ENCODE assay signal across 20 mouse cellular contexts in genomic region chr3:67485233-67485632, GRCm38 (mm10). TPM values are rescaled to one million over a fixed set of nuclear protein-coding genes. Genes with fewer than 3 reads are reported as not detected.
DNase-seq lines count a peak whose midpoint lies in the region; ATAC-seq and TF ChIP-seq lines count a peak whose summit lies in the region.
"Had no signal": no experiment of that assay in that cellular context is flagged by ENCODE, and none has a peak within 500 bp of the region (broad histone marks: within the 10 kb centered on the region; RNA-seq: fewer than 3 reads in every experiment).

No protein-coding gene starts in this region.

- no peak overlapping the region; the same call in 1 of the 2 replicates for H3K27ac ChIP-seq in kidney, embryonic 16.5 days (ENCODE audit: low read length)
- no peak overlapping the region for H3K27ac ChIP-seq in kidney, adult 2 months (ENCODE audit: insufficient read depth, low read depth, low read length)
- H3K27ac ChIP-seq in kidney, postnatal 0 days = no peak overlapping the region

- TF ChIP-seq CTCF in kidney, adult 2 months (conservative IDR thresholded peaks at IDR 0.05; ENCODE audit: insufficient read depth, insufficient read length, low read depth, low read length) = no peak
- no peak for TF ChIP-seq CTCF in kidney, postnatal 0 days (IDR thresholded peaks at IDR 0.05; ENCODE audit: low read depth)

- H3K4me1 ChIP-seq in kidney, embryonic 16.5 days (ENCODE audit: insufficient read depth, low read length) = no peaks in the 10 kb centered on the region
- no peaks in the 10 kb centered on the region for H3K4me1 ChIP-seq in kidney, adult 2 months (ENCODE audit: control insufficient read depth, insufficient read depth, low read length)
- H3K4me1 ChIP-seq in kidney, postnatal 0 days (replicated peaks; ENCODE audit: insufficient read depth, low read length) = no peaks in the 10 kb centered on the region

- no peak overlapping the region for H3K4me2 ChIP-seq in kidney, embryonic 16.5 days (replicated peaks; ENCODE audit: low read depth, low read length)
- no peak overlapping the region for H3K4me2 ChIP-seq in kidney, postnatal 0 days (ENCODE audit: low read length)

- WGBS in kidney, embryonic 16.5 days = 75% methylated on average over 2 of the region's 2 CpGs
- WGBS in kidney, adult 2 months = 46% methylated on average over 2 of the region's 2 CpGs
- WGBS in kidney, postnatal 0 days = 76% methylated on average over 2 of the region's 2 CpGs

- no peaks in the 10 kb centered on the region for H3K27me3 ChIP-seq in kidney, embryonic 16.5 days (ENCODE audit: insufficient read depth, low read length)
- H3K27me3 ChIP-seq in kidney, adult 2 months (replicated peaks; ENCODE audit: control insufficient read depth, insufficient read depth, low read length) = no peaks in the 10 kb centered on the region
- no peaks in the 10 kb centered on the region for H3K27me3 ChIP-seq in kidney, postnatal 0 days (ENCODE audit: insufficient read depth, low read length)
- H3K27me3 ChIP-seq: CH12.LX had no signal

- H3K4me3 ChIP-seq in kidney, embryonic 16.5 days (ENCODE audit: low read length) = no peak overlapping the region
- no peak overlapping the region for H3K4me3 ChIP-seq in kidney, adult 2 months (ENCODE audit: insufficient read depth, low read depth, low read length)
- H3K4me3 ChIP-seq in kidney, postnatal 0 days (replicated peaks; ENCODE audit: low read depth, low read length) = no peak overlapping the region

- peak; percentile 58; the same call in 1 of the 2 replicates for ATAC-seq in kidney, embryonic 16.5 days (ENCODE audit: low FRiP score, low TSS enrichment)
- ATAC-seq in kidney, postnatal 0 days (replicated peaks; ENCODE audit: low FRiP score, low read depth) = peak; percentile 69
- ATAC-seq: activated CD4-positive, CD25-positive, alpha-beta regulatory T cell, adult 4 months; CD4-positive, CD25-positive, alpha-beta regulatory T cell, adult 4 months; Patski had no signal

- no peak overlapping the region for H3K9ac ChIP-seq in kidney, embryonic 16.5 days (replicated peaks; ENCODE audit: low read length)
- H3K9ac ChIP-seq in kidney, postnatal 0 days (ENCODE audit: low read depth, low read length) = no peak overlapping the region

- no peaks in the 10 kb centered on the region for H3K9me3 ChIP-seq in kidney, embryonic 16.5 days (ENCODE audit: low read length)
- H3K9me3 ChIP-seq in kidney, postnatal 0 days (replicated peaks; ENCODE audit: low read length) = no peaks in the 10 kb centered on the region
- H3K9me3 ChIP-seq: G1E had no signal

- no peaks in the 10 kb centered on the region for H3K36me3 ChIP-seq in kidney, embryonic 16.5 days (ENCODE audit: insufficient read depth, low read length)
- H3K36me3 ChIP-seq in kidney, adult 2 months (ENCODE audit: control insufficient read depth, insufficient read depth, low read length) = no peaks in the 10 kb centered on the region
- no peaks in the 10 kb centered on the region for H3K36me3 ChIP-seq in kidney, postnatal 0 days (ENCODE audit: insufficient read depth, low read length)

- TF ChIP-seq POLR2A in kidney, adult 2 months (IDR thresholded peaks at IDR 0.05; ENCODE audit: low read depth, low read length) = no peak

- no peak for DNase-seq in kidney, adult 2 months
- DNase-seq in kidney, postnatal 0 days (ENCODE audit: low spot score) = no peak
- DNase-seq in kidney, postnatal 25 days = no peak
- DNase-seq: adrenal gland, adult 2 months; adrenal gland, adult 8-10 months; adrenal gland, postnatal 10 days; adrenal gland, postnatal 14 days; adrenal gland, postnatal 25 days; adrenal gland, postnatal 36 days; B cell, adult 2 months; cerebellum, adult 11 months; cerebellum, adult 11-12 months; cerebellum, adult 18-20 months had no signal

RNA-seq across cellular contexts. Expression of gene Lxn, which starts 21.5 kb away (rescaled TPM):
- 67.2 and 69.6 TPM in 2 replicates for polyA plus RNA-seq in kidney, embryonic 16.5 days (2015; fragmentation: Nextera tagmentation; extraction: Ambion mirVana)
- 25.7 and 34.1 TPM in 2 replicates for polyA plus RNA-seq in kidney, adult 2 months (2012; rRNA removed)
- 66.6 and 70.1 TPM in 2 replicates for polyA plus RNA-seq in kidney, postnatal 0 days (2015; fragmentation: Nextera tagmentation; extraction: Ambion mirVana)

RNA-seq across cellular contexts. Expression of gene Rarres1, which starts 30.1 kb away (rescaled TPM):
- polyA plus RNA-seq in kidney, embryonic 16.5 days (2015; fragmentation: Nextera tagmentation; extraction: Ambion mirVana) = 3.5 and 4.6 TPM in 2 replicates
- polyA plus RNA-seq in kidney, adult 2 months (2012; rRNA removed) = 1.7 and 2.5 TPM in 2 replicates
- polyA plus RNA-seq in kidney, postnatal 0 days (2015; fragmentation: Nextera tagmentation; extraction: Ambion mirVana) = 6.7 and 7.6 TPM in 2 replicates
- polyA plus RNA-seq: C2C12; CD4-positive, CD25-positive, alpha-beta regulatory T cell, adult 4 months; G1E; Patski had no signal

RNA-seq across cellular contexts. Expression of gene Gfm1, which starts 55.3 kb away (rescaled TPM):
- 63.5 and 66.3 TPM in 2 replicates for polyA plus RNA-seq in kidney, embryonic 16.5 days (2015; fragmentation: Nextera tagmentation; extraction: Ambion mirVana)
- 37.7 and 55.0 TPM in 2 replicates for polyA plus RNA-seq in kidney, adult 2 months (2012; rRNA removed)
- polyA plus RNA-seq in kidney, postnatal 0 days (2015; fragmentation: Nextera tagmentation; extraction: Ambion mirVana) = 59.1 and 66.7 TPM in 2 replicates
